Mouse (Mus musculus) C2C12 (cell line): ENCODE measurements around the gene Slc12a4. TPM values are rescaled to one million over a fixed set of nuclear protein-coding genes. Genes with fewer than 3 reads are reported as not detected.

Source experiments
- H3K27me3 ChIP-seq: one replicate; pipeline ENCODE4 v1.6.1; 2011; ENCODE audit not compliant: control insufficient read depth, insufficient read depth, insufficient read length
- H3K36me3 ChIP-seq: one replicate; pipeline ENCODE4 v1.6.1; 2011; ENCODE audit not compliant: control insufficient read depth, insufficient read depth
- H3K4me3 ChIP-seq: one replicate; pipeline ENCODE4 v1.5.1; 2011; ENCODE audit warnings: mild to moderate bottlenecking, control low read depth; ENCODE audit not compliant: poor library complexity, insufficient read depth, severe bottlenecking
- H3K79me2 ChIP-seq: one replicate; pipeline ENCODE4 v1.6.1; 2011; ENCODE audit not compliant: control insufficient read depth, insufficient read depth
- H3K79me3 ChIP-seq: one replicate; pipeline ENCODE4 v1.6.1; 2011; ENCODE audit warnings: low read depth, control low read depth
- H3ac ChIP-seq: one replicate; pipeline ENCODE3; 2011; ENCODE audit warnings: low read depth; ENCODE audit not compliant: control insufficient read depth, insufficient read length
- CEBPB ChIP-seq: IDR thresholded peaks from one replicate; pipeline ENCODE4 v1.6.1; 2011; ENCODE audit warnings: low read depth, mild to moderate bottlenecking, control low read depth, moderate library complexity
- CTCF ChIP-seq: IDR thresholded peaks from one replicate; pipeline ENCODE4 v1.5.1; 2011; ENCODE audit not compliant: control insufficient read depth, insufficient read depth, insufficient read length
- FOSL1 ChIP-seq: IDR thresholded peaks from one replicate; pipeline ENCODE4 v1.8.0; 2011; ENCODE audit warnings: mild to moderate bottlenecking, low read length; ENCODE audit not compliant: poor library complexity, insufficient read depth, severe bottlenecking
- MAX ChIP-seq: IDR thresholded peaks from one replicate; pipeline ENCODE4 v1.6.1; 2011; ENCODE audit warnings: mild to moderate bottlenecking, control low read depth
- MYOD1 ChIP-seq: IDR thresholded peaks from one replicate; pipeline ENCODE4 v1.6.1; 2011; ENCODE audit warnings: low read depth; ENCODE audit not compliant: control insufficient read depth, insufficient read length
- MYOG ChIP-seq: IDR thresholded peaks from one replicate; pipeline ENCODE4 v1.6.1; 2011; ENCODE audit not compliant: control insufficient read depth, insufficient read length; ENCODE audit errors: extremely low read depth
- USF1 ChIP-seq: IDR thresholded peaks from one replicate; pipeline ENCODE4 v1.6.1; 2011; ENCODE audit warnings: low read depth, mild to moderate bottlenecking, control low read depth, moderate library complexity
- polyA plus RNA-seq: library from polyadenylated mRNA; unstranded; fragments of >200 nt; fragmentation: generic; extraction: Trizol; gene quantifications from one replicate; pipeline ENCODE4 v1.2.1, GENCODE M21; 2012; ENCODE audit warnings: missing spikeins

Gene Slc12a4
- polyA plus RNA-seq, 1 experiment = 79.1 TPM

- Histone ChIP-seq H3K79me2 (peaks cover 28% of the 10 kb centered on the region), H3K4me3 (no peak overlapping the region), H3ac (no peak overlapping the region), H3K27me3 (no peaks in the 10 kb centered on the region), H3K79me3 (peaks cover 9% of the 10 kb centered on the region), H3K36me3 (no peaks in the 10 kb centered on the region)
- TF ChIP-seq MYOD1 = no peak
- no peak for TF ChIP-seq CTCF
- TF ChIP-seq MAX = no peak
- TF ChIP-seq CEBPB = no peak
- no peak for TF ChIP-seq FOSL1
- TF ChIP-seq MYOG = no peak
- TF ChIP-seq USF1 = no peak
These were observed 40.5 kb upstream of the Slc12a4 start for GRCm38 (mm10) chr8:106006413-106006812.

DNA sequence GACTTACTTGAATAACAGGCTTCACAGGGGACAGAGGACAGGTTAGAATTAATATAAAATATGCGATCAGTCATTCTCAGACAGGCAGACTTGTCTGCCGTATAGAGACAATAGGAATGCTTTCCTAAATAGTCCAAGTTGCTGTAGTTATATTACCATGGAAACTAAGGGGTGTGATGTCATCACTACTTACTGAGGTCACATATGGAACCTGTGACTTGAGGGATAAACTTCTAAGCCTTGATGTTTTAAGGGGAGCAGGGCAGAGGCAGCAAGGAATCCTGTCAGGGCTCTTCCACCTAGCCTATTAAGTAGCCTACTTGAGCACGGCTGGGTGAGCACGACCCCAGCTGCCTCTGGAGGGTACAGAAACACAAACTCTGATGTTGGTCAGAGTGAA lies 40.0 kb upstream of the Slc12a4 start, which contains the start of gene Dpep2nb:
TSS of gene Dpep2nb (minus strand) at position 101 of the 400 bp plus-strand sequence.
- Histone ChIP-seq H3K79me2 (peaks cover 22% of the 10 kb centered on the region), H3K36me3 (no peaks in the 10 kb centered on the region), H3K79me3 (peaks cover 9% of the 10 kb centered on the region), H3K27me3 (no peaks in the 10 kb centered on the region), H3ac (no peak within 1 kb of the TSS), H3K4me3 (no peak within 1 kb of the TSS)
- no peak for TF ChIP-seq CTCF
- TF ChIP-seq CEBPB = no peak
- TF ChIP-seq USF1 = no peak
- TF ChIP-seq MYOD1 = no peak
- no peak for TF ChIP-seq MAX
- TF ChIP-seq FOSL1 = no peak
- TF ChIP-seq MYOG = no peak

GRCm38 (mm10) chr8:106004538-106005207 lies 38.8 kb upstream of the Slc12a4 start:
- no peaks in the 10 kb centered on the region for H3K36me3 ChIP-seq
- H3K27me3 ChIP-seq = no peaks in the 10 kb centered on the region
- H3K4me3 ChIP-seq = no peak overlapping the region
- peak; percentile 56 for TF ChIP-seq CEBPB
- TF ChIP-seq FOSL1 = no peak
- H3K79me2 ChIP-seq = peaks cover 10% of the 10 kb centered on the region
- H3ac ChIP-seq = no peak overlapping the region
- H3K79me3 ChIP-seq = peaks cover 2% of the 10 kb centered on the region

- Histone ChIP-seq H3K4me3 (no peak overlapping the region), H3ac (no peak overlapping the region), H3K27me3 (no peaks in the 10 kb centered on the region), H3K79me3 (no peaks in the 10 kb centered on the region), H3K79me2 (no peaks in the 10 kb centered on the region), H3K36me3 (no peaks in the 10 kb centered on the region)
- TF ChIP-seq MAX = no peak
These were observed 36.0 kb upstream of the Slc12a4 start for GRCm38 (mm10) chr8:106001908-106002307.

- Histone ChIP-seq H3K36me3 (no peaks in the 10 kb centered on the region), H3K79me2 (no peaks in the 10 kb centered on the region), H3K27me3 (peaks cover 5% of the 10 kb centered on the region), H3K79me3 (no peaks in the 10 kb centered on the region), H3ac (no peak overlapping the region), H3K4me3 (no peak overlapping the region)
- no peak for TF ChIP-seq FOSL1
- no peak for TF ChIP-seq MYOG
- no peak for TF ChIP-seq MYOD1
- TF ChIP-seq CEBPB = no peak
- no peak for TF ChIP-seq MAX
- no peak for TF ChIP-seq CTCF
- TF ChIP-seq USF1 = no peak
These were observed 33.1 kb upstream of the Slc12a4 start for GRCm38 (mm10) chr8:105998971-105999370.

DNA sequence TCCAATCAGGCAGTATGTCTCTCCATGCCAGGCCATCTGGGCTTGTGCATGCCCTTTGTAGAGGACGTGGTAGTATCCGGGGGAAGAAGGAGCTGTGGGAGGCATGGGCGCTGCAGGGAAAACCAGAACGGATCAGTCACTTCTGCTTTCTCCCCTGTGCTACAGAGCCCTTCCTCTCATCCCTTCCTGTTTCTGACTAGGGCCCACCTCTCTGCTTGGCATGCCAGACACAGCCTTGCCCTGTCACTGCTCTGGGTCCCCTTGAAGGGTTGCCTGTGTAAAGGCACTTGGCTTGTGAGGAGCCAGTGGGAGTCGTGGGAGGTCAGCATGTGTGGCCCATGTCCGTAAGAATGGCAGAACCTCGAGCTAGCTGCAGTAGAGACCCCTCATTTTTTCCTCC lies 30.5 kb upstream of the Slc12a4 start:
- Histone ChIP-seq H3K36me3 (no peaks in the 10 kb centered on the region), H3K4me3 (no peak overlapping the region), H3K79me3 (no peaks in the 10 kb centered on the region), H3K79me2 (no peaks in the 10 kb centered on the region), H3ac (no peak overlapping the region), H3K27me3 (peaks cover 5% of the 10 kb centered on the region)
- no peak for TF ChIP-seq MYOD1

DNA sequence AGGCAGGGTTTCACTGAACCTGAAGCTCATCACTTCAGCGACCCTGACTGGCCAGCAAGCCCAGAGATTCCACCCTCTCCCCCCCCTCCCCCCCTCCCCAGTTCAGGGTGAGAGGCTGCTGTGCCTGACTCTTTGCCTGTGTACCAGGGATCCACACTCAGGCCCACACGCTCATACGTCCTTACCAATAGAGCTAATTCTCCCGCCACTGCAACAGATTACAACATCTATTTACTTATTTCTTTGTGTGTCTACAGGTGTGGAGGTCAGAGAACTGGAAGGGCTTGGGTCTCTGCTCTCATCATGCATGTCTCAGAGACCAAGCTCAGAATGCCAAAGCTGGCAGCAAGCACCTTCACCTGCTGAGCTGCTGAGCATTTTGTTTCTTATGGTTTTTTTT lies 27.3 kb upstream of the Slc12a4 start:
- no peaks in the 10 kb centered on the region for H3K36me3 ChIP-seq
- H3K4me3 ChIP-seq = no peak overlapping the region
- H3K79me2 ChIP-seq = no peaks in the 10 kb centered on the region
- no peaks in the 10 kb centered on the region for H3K79me3 ChIP-seq
- no peak for TF ChIP-seq FOSL1
- no peak for TF ChIP-seq MAX
- TF ChIP-seq CEBPB = no peak
- no peak for TF ChIP-seq MYOD1
- TF ChIP-seq MYOG = no peak
- no peak for TF ChIP-seq USF1
- no peak for TF ChIP-seq CTCF
- H3ac ChIP-seq = no peak overlapping the region
- H3K27me3 ChIP-seq = peaks cover 11% of the 10 kb centered on the region
